Mouse (Mus musculus) cerebellum, adult 2 months (tissue): Measurements from ENCODE around the gene Hexim2.

ENCODE experiments used
- CTCF ChIP-seq: fragments of 200-500 bp; IDR thresholded peaks from 2 replicates; pipeline ENCODE4 v1.5.1; 2011; ENCODE audit warnings: low read depth, mild to moderate bottlenecking, control low read depth, low read length, moderate library complexity, borderline replicate concordance; ENCODE audit not compliant: insufficient read depth
- POLR2A ChIP-seq: fragments of 200-500 bp; IDR thresholded peaks from 2 replicates; pipeline ENCODE4 v1.6.1; 2011; ENCODE audit warnings: low read length, control low read depth, borderline replicate concordance; ENCODE audit not compliant: insufficient read depth

DNA sequence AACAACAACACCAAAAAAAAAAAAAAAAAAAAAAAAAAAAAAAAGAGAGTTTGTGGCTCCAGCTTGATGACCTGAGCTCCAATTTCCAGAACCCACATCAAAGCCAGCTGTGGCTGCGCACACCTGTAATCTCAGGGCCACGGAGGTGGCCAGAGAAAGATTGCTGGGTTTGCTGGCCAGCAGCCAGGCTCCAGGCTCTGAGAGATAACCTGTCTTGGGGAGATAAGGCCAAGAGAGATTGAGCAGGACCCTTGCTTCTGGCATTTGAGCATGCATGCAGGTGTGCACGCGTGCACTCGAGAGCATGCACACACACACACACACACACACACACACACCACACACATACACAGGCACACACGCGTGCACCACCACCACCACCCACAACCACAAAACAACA lies 38.9 kb upstream of the Hexim2 start:
- no peak for TF ChIP-seq CTCF
- TF ChIP-seq POLR2A = no peak
